Mouse (Mus musculus) lung, embryonic 15.5 days (tissue): ENCODE results near the gene Jph4. TPM values are rescaled to one million over a fixed set of nuclear protein-coding genes. Genes with fewer than 3 reads are reported as not detected.
A peak's percentile ranks its signal among the peaks of the same experiment; 100 is the strongest.

Source experiments
- ATAC-seq: fragments of 200-750 bp; cut with Nextera tagmentation; 2 replicates; pipeline ENCODE4 v1.8.0; 2017; ENCODE audit warnings: moderate number of reproducible peaks, borderline replicate concordance; ENCODE audit not compliant: low FRiP score, low TSS enrichment; ENCODE audit errors: extremely low read depth
- H3K27ac ChIP-seq: fragments of 300-500 bp; sonication (generic); 2 replicates; pipeline ENCODE4 v1.5.1; 2015; ENCODE audit warnings: moderate library complexity, mild to moderate bottlenecking, inconsistent platforms
- H3K27me3 ChIP-seq: fragments of 300-500 bp; sonication (generic); 2 replicates; pipeline ENCODE4 v1.6.1; 2015; ENCODE audit warnings: inconsistent platforms
- H3K36me3 ChIP-seq: fragments of 300-500 bp; sonication (generic); 2 replicates; pipeline ENCODE4 v1.6.1; 2015; ENCODE audit warnings: inconsistent platforms
- H3K4me1 ChIP-seq: fragments of 300-500 bp; sonication (generic); 2 replicates; pipeline ENCODE4 v1.6.1; 2015; ENCODE audit warnings: inconsistent platforms
- H3K4me2 ChIP-seq: fragments of 300-500 bp; sonication (generic); 2 replicates; pipeline ENCODE4 v1.6.1; 2015; ENCODE audit warnings: inconsistent platforms, mild to moderate bottlenecking, moderate library complexity
- H3K4me3 ChIP-seq: fragments of 300-500 bp; sonication (generic); 2 replicates; pipeline ENCODE4 v1.5.1; 2015; ENCODE audit warnings: mild to moderate bottlenecking, inconsistent platforms
- H3K9ac ChIP-seq: fragments of 300-500 bp; sonication (generic); 2 replicates; pipeline ENCODE4 v1.6.1; 2015; ENCODE audit warnings: inconsistent platforms
- H3K9me3 ChIP-seq: fragments of 300-500 bp; sonication (generic); 2 replicates; pipeline ENCODE4 v1.6.1; 2016; ENCODE audit warnings: inconsistent platforms
- WGBS: fragments of 180-500 bp; shearing (Covaris S2); methylation state at CpG from one replicate; pipeline ENCODE4 v1.1.7; 2015; 5-methylcytosine and 5-hydroxymethylcytosine counted together
- polyA plus RNA-seq: library from polyadenylated mRNA; unstranded; fragments of >200 nt; fragmentation: Nextera tagmentation; extraction: Ambion mirVana; gene quantifications from 2 replicates; pipeline ENCODE4 v1.2.1, GENCODE M21; 2015

Jph4 gene
- 0.33 and 0.37 TPM in 2 replicates for polyA plus RNA-seq

DNA sequence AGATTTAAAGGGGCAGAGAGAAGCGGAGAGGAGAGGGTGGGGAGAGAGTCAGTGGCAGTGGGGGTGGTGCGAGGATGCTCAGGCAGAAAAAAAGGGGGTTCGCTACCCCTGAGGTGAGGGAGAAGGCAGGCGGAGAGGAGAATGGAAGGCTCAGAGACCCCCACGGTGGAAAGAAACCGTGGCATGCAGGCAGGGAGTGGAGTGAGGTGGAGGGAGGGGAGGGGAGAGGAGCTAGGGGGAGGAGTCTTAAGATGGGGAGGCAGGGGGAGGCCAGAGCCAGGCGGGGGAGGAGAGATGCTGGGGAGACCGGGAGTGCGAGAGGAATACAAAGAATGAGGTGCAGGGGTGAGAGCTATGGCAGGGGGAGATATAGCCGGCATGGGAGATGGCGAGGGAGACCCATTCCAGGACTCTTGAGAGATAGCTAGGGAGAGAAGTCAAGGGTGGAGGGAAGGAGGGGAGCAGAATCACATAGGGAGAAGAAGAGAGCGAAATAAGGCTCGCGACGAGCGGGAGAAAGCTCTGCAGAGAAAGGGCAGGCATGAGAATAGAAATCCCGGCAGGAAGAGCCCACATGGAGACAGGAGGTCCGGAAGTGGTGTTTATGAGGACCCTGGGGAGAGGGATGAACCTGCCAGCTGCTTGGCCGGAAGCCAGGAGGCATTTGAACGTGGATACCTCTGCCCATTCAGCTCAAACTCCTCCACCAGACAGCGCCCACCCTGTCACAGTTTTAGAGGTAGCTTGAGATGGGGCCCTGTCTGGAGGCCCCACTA is at the start of gene Jph4:
Gene Jph4 (minus strand): TSS at position 511 of the 776 bp plus-strand sequence.
- H3K27me3 ChIP-seq, result peaks cover 56% of the 10 kb centered on the region
- no peaks in the 10 kb centered on the region for H3K9me3 ChIP-seq
- H3K4me3 ChIP-seq, result peak within 1 kb of the TSS; percentile 55; the same call in 1 of the 2 replicates
- no peak within 1 kb of the TSS for H3K9ac ChIP-seq
- H3K4me1 ChIP-seq, result peaks cover 31% of the 10 kb centered on the region
- 4% methylated on average over 21 of the region's 21 CpGs for WGBS
- H3K27ac ChIP-seq, result no peak within 1 kb of the TSS
- no peaks in the 10 kb centered on the region for H3K36me3 ChIP-seq
- ATAC-seq, result no peak
- H3K4me2 ChIP-seq, result peak within 1 kb of the TSS; percentile 100

DNA sequence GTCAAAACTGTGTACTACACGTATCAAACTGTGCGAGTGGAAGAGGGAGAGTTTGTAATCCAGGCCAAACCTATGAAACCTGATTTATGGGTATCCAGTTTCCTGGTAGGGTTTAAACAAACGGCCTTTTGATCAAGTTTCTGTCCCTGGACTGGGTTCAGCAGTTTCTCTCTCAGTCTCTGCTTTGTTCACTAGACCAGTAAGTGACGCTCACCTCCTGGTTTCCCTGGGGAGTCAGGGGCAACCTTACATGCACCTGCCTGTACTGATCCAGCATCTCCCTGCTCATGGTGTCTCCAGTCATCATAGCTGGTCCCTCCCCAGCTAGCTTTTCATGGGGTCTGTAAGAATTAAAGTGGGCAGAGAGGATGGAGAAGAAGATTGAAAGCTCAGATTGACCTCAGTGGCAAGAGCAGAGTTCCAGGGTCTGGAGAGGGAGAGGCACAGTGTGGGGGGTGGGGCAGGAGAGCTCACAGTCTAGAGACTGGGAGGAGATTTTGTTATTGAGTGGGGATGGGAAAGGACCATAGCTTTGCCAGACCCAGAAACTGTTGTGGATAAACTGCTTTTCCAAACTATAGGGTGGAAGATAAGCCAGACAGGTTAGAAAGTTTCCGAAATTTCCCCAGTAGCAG is 47.6 kb upstream of the Jph4 start:
- Histone ChIP-seq H3K27ac (no peak overlapping the region), H3K4me3 (no peak overlapping the region), H3K9me3 (no peaks in the 10 kb centered on the region), H3K4me2 (no peak overlapping the region), H3K36me3 (no peaks in the 10 kb centered on the region), H3K27me3 (0 out of 2 replicates have a peak, but pooled peaks cover 7% of the 10 kb centered on the region), H3K9ac (no peak overlapping the region), H3K4me1 (0 out of 2 replicates have a peak, but pooled peaks cover 2% of the 10 kb centered on the region)
- no peak for ATAC-seq
- WGBS, result 56% methylated on average over 5 of the region's 5 CpGs

DNA sequence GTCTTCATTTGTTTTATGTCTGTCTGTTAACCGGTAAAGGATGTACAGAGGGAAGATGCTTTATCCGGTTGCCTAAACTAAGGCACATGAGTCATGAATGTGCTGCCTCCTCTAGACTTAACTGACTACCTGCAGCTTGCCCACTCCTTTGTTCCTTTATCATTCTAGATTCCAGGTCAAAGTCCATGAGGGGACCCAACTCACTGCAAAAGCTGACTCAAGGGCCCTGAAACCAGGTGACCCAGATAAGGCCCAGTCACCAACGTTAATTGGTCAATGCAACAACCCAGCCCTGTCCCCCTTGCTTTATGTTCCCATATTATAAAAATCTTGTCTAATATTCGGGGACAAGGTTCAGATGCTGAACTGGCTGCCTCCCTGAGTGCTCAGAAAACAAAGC is 45.4 kb upstream of the Jph4 start:
- Histone ChIP-seq H3K4me1 (peaks cover 2% of the 10 kb centered on the region; the same call in 1 of the 2 replicates), H3K9ac (no peak overlapping the region), H3K4me3 (no peak overlapping the region), H3K9me3 (no peaks in the 10 kb centered on the region), H3K4me2 (no peak overlapping the region), H3K36me3 (no peaks in the 10 kb centered on the region), H3K27ac (no peak overlapping the region), H3K27me3 (no peaks in the 10 kb centered on the region)
- WGBS, result 77% methylated on average over 4 of the region's 4 CpGs
- no peak for ATAC-seq

DNA sequence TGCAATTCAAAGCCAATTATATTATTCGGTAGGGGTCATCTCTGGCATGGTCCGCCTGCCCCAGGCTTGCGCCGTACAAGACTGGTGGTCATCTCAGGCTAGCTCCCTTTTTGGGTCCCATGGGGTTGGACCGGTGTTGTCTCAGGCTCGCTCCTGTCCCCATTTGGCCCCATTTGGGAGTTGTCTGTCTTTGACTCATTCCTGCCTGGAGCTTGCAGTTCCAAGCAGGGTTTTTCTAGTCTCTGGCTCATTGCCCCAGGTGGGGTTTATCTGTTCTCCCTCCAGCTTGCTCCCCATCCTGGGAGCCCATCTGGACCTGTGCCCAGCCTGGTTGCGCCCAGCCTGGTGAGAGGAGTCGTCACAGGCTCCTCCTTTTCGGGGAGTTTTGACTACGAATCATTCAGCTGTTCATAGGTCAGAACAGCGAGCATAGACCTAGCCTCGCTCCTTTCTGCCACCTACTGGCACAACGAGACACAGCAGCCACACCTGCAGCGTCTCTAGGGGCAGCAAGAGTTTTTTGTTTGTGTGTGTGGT is 44.4 kb upstream of the Jph4 start:
- Histone ChIP-seq H3K4me1 (peaks cover 2% of the 10 kb centered on the region; the same call in 1 of the 2 replicates), H3K4me3 (0 out of 2 replicates have a peak overlapping the region, but pooled peaks have one; percentile 12), H3K36me3 (no peaks in the 10 kb centered on the region), H3K27ac (no peak overlapping the region), H3K4me2 (peak overlapping the region; percentile 50), H3K27me3 (no peaks in the 10 kb centered on the region), H3K9me3 (no peaks in the 10 kb centered on the region), H3K9ac (no peak overlapping the region)
- no peak for ATAC-seq
- 29% methylated on average over 14 of the region's 14 CpGs for WGBS

DNA sequence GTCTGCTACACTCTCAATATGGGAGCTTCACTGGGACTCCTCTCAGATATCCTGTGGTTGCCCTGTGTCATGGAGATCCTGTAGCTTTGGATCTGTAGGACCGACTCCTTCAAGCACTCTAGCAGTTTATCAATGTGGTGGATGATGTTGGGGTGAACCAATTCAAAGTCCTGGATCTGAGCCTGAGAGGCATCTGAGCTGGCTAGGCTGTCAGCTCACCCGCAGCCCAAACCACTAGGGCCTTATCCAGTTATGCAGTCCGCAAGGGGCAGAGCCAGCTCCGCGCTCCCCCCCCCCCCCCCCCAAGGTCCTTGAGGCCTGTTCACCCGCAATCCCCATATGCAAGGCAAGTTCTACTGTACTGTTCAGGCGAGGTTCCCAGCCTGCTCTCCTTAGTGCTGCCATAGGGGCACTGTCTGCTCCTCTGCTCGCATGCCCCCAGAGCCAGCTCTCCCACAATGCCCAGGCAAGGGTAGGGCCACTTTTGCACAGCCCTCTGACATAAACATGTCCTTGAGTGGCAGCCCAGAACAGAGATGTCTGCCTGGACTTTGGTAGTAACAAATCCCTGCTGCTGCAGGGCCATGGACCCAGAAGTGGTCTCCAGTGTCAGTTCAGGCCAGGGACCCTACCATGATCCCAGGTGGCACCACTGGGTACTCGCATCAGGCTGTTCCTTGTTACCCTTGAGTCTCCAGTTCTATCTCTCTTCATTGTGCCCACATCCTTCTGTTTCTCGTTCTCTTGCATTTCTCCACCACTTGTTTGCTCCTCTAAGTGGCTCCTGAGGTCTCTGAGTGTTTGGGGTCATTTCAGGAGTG is 43.7 kb upstream of the Jph4 start:
- no peak overlapping the region for H3K4me3 ChIP-seq
- no peak overlapping the region for H3K27ac ChIP-seq
- H3K9me3 ChIP-seq, result no peaks in the 10 kb centered on the region
- no peaks in the 10 kb centered on the region for H3K36me3 ChIP-seq
- H3K9ac ChIP-seq, result no peak overlapping the region
- WGBS, result 68% methylated on average over 9 of the region's 10 CpGs
- no peaks in the 10 kb centered on the region for H3K27me3 ChIP-seq
- H3K4me2 ChIP-seq, result no peak overlapping the region
- no peak for ATAC-seq
- H3K4me1 ChIP-seq, result peaks cover 2% of the 10 kb centered on the region; the same call in 1 of the 2 replicates

DNA sequence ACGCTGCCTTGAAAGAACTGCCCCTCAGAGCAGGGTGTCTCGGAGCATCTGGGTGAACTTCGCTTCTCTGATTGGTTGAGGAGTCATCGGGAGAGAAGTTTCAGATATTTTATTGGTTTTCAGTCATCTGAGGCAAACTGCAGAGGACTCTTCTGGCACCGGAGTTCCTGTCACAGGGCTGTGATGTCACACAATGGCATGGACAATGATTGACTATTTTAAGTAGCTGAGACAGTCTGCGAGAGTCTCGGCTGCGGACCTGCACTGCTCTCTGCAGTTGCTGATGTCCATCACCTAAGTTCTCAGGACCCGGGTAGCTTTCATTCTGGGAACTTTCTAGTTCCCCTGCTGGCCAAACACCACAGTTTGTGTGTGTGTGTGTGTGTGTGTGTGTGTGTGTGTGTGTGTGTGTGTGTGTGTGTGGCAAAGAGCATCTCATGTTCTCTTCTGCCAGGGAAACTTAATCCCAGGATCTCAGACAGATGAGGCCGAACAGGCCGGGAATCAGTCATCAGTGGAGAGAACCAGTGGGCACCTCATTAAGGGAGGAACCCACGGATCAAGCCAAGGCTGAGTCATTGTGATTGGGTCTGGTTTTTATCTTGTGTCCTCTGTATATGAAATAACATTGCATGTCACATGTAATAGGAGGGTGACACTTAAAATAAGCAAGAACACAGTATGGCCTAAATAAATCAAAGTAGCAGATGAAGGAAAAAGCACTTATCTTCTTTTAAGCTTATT is 40.8 kb upstream of the Jph4 start:
- WGBS, result 32% methylated on average over 12 of the region's 12 CpGs
- Histone ChIP-seq H3K4me3 (no peak overlapping the region), H3K27ac (no peak overlapping the region), H3K27me3 (no peaks in the 10 kb centered on the region), H3K36me3 (no peaks in the 10 kb centered on the region), H3K9ac (no peak overlapping the region), H3K4me2 (no peak overlapping the region; the same call in 1 of the 2 replicates), H3K4me1 (peaks cover 2% of the 10 kb centered on the region; the same call in 1 of the 2 replicates), H3K9me3 (no peaks in the 10 kb centered on the region)
- ATAC-seq, result no peak

DNA sequence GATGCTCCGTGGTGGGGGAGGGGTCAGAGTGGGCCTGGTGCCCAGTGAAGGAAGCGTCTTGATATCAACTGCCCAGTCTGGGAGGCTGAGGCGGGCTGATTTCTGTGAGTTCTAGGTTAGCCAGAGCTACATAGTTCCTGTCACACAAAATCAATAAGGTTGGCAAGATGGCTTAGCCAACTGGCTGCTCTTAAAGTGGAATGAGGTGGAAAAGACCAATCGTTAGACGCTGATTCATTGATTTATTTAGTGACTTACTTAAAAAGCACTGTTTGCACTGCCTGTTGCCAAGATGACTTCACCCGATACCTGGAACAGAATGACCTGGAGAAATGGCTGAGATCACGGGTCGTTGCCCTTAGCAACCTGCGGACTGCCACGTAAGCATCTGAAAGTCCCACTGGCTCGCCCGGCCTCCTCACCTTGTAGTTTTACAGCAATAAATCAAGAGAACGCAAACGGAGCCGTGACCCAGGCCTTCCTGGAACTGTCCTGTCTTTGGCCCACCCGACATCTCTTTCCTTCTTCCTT is 36.3 kb upstream of the Jph4 start:
- no peak overlapping the region for H3K4me3 ChIP-seq

DNA sequence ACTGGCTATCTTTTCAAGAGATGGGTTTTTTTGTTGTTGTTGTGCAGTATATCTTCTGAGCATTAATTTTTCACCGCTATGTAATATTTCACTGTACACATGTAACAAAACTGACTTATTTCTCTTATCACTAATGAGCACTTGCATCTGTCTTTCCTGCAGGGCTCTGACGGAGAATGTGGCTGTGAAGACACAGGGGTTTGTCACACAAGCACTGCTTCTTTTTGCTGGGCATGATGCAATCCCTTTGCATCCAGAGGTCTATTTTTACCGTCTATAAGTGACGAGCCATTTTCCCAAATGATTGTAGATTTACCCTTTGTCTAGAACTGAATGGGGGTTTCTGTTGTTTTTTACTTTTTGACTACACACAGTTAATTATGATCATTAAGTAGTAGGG is 35.4 kb upstream of the Jph4 start:
- H3K9me3 ChIP-seq, result no peaks in the 10 kb centered on the region
- H3K4me3 ChIP-seq, result no peak overlapping the region
- no peaks in the 10 kb centered on the region for H3K27me3 ChIP-seq
- WGBS, result 74% methylated on average over 4 of the region's 4 CpGs
- no peaks in the 10 kb centered on the region; the same call in 1 of the 2 replicates for H3K4me1 ChIP-seq
- H3K36me3 ChIP-seq, result no peaks in the 10 kb centered on the region
- no peak overlapping the region for H3K27ac ChIP-seq
- H3K9ac ChIP-seq, result no peak overlapping the region
- no peak for ATAC-seq
- no peak overlapping the region for H3K4me2 ChIP-seq

More for the DNA sequence above, 36.3 kb upstream of the Jph4 start:
- ATAC-seq, result no peak
- H3K4me2 ChIP-seq, result no peak overlapping the region
- H3K4me1 ChIP-seq, result no peaks in the 10 kb centered on the region; the same call in 1 of the 2 replicates
- H3K9ac ChIP-seq, result no peak overlapping the region
- 81% methylated on average over 16 of the region's 16 CpGs for WGBS
- H3K27me3 ChIP-seq, result no peaks in the 10 kb centered on the region
- H3K9me3 ChIP-seq, result no peaks in the 10 kb centered on the region
- no peaks in the 10 kb centered on the region for H3K36me3 ChIP-seq
- H3K27ac ChIP-seq, result no peak overlapping the region

DNA sequence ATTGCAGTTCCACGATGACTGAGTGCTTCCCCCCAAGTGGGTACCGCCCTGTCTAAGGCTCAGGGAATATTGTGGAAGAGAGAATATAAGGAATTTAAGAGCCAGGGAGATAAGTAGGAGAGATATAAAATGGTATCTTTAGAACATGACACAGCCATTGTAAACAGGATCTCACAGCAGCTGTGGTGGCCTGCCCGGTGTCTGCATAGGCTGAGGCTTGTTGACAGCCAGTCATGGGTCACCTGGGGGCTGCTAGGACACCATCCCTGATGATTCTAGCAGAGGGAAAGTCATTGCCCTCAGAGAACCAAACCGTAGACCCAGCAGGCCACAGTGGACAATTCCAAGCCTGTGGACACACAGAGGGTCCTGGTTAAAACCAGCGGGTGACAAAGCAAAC is 34.2 kb upstream of the Jph4 start:
- no peaks in the 10 kb centered on the region for H3K9me3 ChIP-seq
- no peak overlapping the region for H3K9ac ChIP-seq
- no peak for ATAC-seq
- no peaks in the 10 kb centered on the region for H3K36me3 ChIP-seq
- H3K27me3 ChIP-seq, result no peaks in the 10 kb centered on the region
- H3K4me3 ChIP-seq, result no peak overlapping the region
- H3K4me1 ChIP-seq, result no peaks in the 10 kb centered on the region
- no peak overlapping the region for H3K4me2 ChIP-seq
- 68% methylated on average over 5 of the region's 5 CpGs for WGBS
- no peak overlapping the region for H3K27ac ChIP-seq

DNA sequence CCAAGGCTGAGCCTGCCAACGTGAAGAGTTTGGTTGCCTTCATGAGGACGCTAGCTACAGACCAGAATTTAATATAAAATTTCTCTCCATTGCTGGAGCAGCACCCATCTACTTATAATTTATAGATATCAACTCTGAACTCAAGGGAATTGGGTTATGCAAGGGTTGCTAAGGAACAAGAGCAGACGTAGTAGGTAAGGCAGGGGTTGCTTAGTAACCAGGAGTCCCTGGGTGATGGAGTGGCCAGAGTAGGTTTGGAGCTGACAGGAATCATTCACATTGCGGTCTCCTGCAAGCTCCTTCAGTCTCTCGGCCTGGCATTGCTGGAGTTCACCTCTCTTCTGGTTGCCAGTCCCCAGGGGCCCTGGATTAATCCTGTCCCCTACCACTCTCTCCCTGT is 32.3 kb upstream of the Jph4 start:
- H3K9me3 ChIP-seq, result no peaks in the 10 kb centered on the region

More for the DNA sequence above, 32.3 kb upstream of the Jph4 start:
- H3K4me2 ChIP-seq, result no peak overlapping the region
- 69% methylated on average over 5 of the region's 5 CpGs for WGBS
- no peak overlapping the region for H3K4me3 ChIP-seq
- ATAC-seq, result no peak
- no peaks in the 10 kb centered on the region for H3K4me1 ChIP-seq
- H3K9ac ChIP-seq, result no peak overlapping the region
- H3K36me3 ChIP-seq, result no peaks in the 10 kb centered on the region
- H3K27me3 ChIP-seq, result no peaks in the 10 kb centered on the region
- H3K27ac ChIP-seq, result no peak overlapping the region
